Mouse (Mus musculus) heart, postnatal 0 days (tissue): ENCODE results near the gene Nrxn1.

Experiments used
- CTCF ChIP-seq: IDR thresholded peaks from 2 replicates; pipeline ENCODE4 v1.5.1; 2016; ENCODE audit warnings: antibody characterized with exemption, control low read depth, low read depth
- EP300 ChIP-seq: IDR thresholded peaks from 2 replicates; pipeline ENCODE4 v1.6.1; 2016; ENCODE audit warnings: antibody characterized with exemption, low read depth

GRCm38 (mm10) chr17:90323674-90324073, 769.2 kb downstream of the Nrxn1 start:
- TF ChIP-seq CTCF = no peak
- no peak for TF ChIP-seq EP300
